Mouse (Mus musculus): ENCODE measurements at regions not wholly inside any gene's neighbourhood (a gene's known extent, or its start where the extent isn't known, plus 50 kb on each side); places are given as distances from the start of the nearest gene placed in this dataset.

DNA sequence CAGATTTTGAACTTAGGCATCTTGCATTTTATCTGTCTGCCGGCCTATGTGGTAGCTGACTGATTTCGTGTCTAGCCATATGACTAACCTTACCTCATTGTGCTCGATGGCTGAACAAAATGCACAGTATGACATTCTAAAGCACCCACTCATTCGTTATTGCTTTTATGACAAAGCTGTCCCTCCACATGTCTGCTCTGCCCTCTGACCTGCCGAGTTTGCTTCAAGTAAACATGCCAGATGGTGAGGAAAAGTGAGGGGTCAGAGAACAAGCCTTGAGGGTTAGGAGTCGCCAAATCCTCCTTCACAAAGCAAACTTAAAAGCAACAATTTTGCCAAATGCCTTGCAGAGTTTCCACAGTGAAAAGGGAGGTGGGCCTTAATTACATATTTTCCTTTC, 196.0 kb upstream of the Elavl2 start:
- no peak for DNase-seq

DNA sequence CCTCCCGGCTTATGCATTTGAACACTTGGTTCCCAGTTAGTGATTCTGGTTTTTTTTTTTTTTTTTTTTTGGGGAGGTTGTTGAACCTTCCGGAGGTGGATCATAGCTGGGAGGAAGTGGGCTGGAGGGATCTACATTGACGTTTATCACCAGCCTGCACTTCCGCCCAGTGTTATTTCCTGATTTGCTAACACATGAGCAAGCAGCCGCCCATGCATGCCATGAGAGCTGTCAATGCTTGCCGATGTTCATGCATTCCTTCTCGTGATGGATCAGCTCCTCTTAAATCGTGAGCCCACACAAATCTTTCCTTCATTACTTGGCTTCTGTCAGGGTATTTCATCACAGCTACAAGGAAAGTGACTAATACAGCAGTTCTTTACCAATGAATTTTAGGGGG, 195.2 kb upstream of the Elavl2 start:
- no peak for DNase-seq

DNA sequence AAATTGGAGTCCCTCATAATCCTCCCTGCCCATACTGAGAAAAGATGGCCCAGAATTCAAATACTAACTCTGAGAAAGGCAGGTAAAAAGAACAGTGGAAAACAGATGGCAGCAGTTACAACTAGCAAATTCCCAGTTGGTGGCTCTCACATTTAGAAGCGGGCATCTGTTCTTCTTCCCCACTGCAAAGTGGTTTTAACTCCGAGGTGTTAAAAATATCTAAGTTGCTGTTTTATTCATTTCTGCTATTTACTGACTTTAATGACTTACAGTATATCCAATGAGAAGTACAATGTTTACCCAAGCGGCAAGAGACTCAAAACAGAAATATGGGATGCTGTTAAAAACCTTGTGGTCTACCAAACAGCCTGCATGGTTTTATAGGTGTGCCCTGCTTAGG, 189.2 kb upstream of the Elavl2 start:
- peak; percentile 22 for DNase-seq

DNA sequence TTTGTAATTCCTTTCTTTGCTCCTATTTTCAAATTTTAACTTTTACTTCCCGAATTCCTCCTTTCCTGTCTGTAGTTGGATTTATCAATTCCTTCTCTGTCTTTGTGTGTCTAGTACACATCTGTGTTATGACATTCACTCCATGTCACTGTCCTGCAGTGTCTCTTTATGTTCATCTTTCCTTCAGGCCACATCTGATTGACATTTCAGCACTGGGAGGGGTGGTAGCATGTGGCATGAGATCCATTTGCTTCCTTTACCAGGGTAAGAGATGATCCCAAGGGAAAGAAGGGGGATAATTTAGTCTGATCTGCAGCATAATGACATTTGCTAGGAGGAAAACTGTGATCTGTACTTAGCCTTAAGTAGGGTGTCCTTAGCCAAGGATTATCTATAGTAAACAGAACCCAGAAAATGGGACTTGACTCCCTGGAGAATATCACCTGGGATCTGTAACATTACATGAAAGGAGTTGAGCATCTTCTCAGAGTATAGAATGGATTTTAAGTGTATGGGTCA, 187.0 kb upstream of the Elavl2 start:
- DNase-seq, result no peak

- DNase-seq, result no peak
Measured at GRCm38 (mm10) chr4:91583035-91583434, 182.4 kb upstream of the Elavl2 start.

DNA sequence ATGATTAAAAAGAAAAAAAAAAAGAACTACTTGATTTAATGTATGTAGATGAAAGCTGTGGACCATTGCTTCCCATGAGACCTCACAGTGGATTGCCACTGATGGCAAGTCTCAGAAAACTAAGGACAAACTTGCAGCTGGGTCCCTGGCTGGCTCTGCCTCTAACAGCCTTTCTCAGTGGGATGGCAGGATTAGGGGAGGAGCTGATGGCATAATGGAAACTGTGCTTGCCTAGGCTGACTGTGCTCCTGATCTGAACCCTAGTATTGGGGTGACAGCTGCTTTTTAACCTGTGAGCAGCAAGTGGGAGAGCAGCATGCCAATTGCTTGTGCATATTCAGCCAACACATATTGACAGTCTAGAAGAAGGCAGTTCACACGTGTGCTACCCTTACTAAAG, 156.9 kb upstream of the Elavl2 start:
- DNase-seq, result no peak

DNA sequence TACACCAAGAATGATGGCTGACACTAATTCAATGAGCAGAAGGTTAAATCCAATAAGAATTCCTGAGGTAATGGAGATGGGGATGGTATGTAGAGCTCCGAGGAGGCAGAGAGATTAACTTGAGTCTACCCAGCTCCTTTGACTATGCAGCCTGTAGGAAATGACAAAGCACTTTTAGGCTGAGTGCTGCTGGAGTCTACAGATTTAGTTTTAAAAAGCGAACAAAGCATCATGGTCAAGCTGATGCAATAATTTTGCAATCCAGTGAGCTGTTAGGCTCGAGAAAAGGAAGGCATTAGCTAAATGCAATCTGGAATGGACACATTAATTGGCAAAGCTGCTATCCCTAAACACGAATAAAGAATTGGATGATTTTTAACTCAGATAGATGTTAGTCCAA, 156.4 kb upstream of the Elavl2 start:
- DNase-seq, result no peak

- DNase-seq, result no peak
Measured at GRCm38 (mm10) chr4:91524367-91524766, 123.8 kb upstream of the Elavl2 start.

GRCm38 (mm10) chr4:91511543-91511942, 111.0 kb upstream of the Elavl2 start:
- DNase-seq, result no peak

DNA sequence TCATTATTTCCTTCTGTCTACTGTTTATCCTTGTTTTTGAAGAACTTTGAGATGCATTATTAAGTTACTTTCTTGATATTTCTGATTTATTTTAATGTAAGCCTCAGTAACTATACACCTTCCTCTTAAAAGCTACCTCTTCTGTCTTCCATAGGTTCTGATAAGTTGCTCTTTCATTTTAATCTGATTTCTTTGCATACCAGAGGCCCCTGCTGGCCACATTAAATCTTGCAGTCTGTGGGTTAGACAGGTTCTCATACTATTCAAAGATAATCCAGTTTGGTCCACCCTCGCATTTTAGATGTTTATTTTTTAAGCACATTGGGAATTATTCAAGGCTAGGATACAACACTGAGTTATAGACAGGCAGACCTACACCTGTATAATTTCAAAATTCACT, 109.4 kb upstream of the Elavl2 start:
- no peak for DNase-seq

DNA sequence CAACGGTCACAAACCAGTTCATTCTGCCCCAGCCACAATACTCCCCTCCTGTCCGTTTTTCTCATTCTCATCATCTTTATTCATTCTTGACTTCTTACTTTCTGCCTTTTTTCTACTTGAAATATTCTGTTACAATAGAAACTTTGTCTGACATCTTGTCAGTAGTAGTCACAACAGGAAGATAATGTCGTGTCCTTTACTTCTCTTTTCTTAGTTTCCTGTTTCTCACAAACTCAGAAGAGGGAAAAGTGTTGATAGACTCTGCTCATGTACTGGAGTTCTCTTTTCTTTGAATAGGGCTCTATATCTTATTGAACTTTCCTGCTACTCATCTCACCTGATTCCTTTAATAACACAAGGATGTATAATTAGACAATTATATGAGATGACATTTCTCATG, 102.7 kb upstream of the Elavl2 start:
- no peak for DNase-seq

GRCm38 (mm10) chr4:91481863-91482475, 81.4 kb upstream of the Elavl2 start:
- no peak for DNase-seq
